Mouse (Mus musculus): ENCODE results near the gene Slc26a1. TPM values are rescaled to one million over a fixed set of nuclear protein-coding genes. Genes with fewer than 3 reads are reported as not detected.

The Slc26a1 gene
- polyA plus RNA-seq (2014; fragmentation: Illumina TruSeq; extraction: RNeasy Lipid Tissue Mini Kit (QIAGEN cat#74804); ENCODE audit: low replicate concordance): not detected

GRCm38 (mm10) chr5:108675251-108675816 lies at the start of gene Slc26a1:
Slc26a1 (minus strand) TSS chr5:108675569.

GRCm38 (mm10) chr5:108692271-108692670 lies 16.9 kb upstream of the Slc26a1 start, which contains the start of gene Fgfrl1:
Fgfrl1 (plus strand) TSS chr5:108692382.

GRCm38 (mm10) chr5:108668977-108669936 lies 6.1 kb downstream of the Slc26a1 start, which contains the start of gene Dgkq:
Dgkq (minus strand) TSS chr5:108669672.

GRCm38 (mm10) chr5:108659698-108660631 lies 15.4 kb downstream of the Slc26a1 start, which contains the start of gene Idua:
Idua (plus strand) TSS chr5:108660331.

GRCm38 (mm10) chr5:108629634-108630483 lies 45.5 kb downstream of the Slc26a1 start, which contains the start of the genes Gak and Tmem175:
Gak (minus strand) TSS chr5:108629755.
Tmem175 (plus strand) TSS chr5:108629770.

Other genes starting within 250 kb of the Slc26a1 start
- gene Atp5k, start 241.1 kb downstream of the Slc26a1 start, polyA plus RNA-seq (2014; fragmentation: Illumina TruSeq; extraction: RNeasy Lipid Tissue Mini Kit (QIAGEN cat#74804); ENCODE audit: low replicate concordance): 69.8 TPM
- 0.74 TPM for gene Mfsd7a, start 226.7 kb downstream of the Slc26a1 start, polyA plus RNA-seq (2014; fragmentation: Illumina TruSeq; extraction: RNeasy Lipid Tissue Mini Kit (QIAGEN cat#74804); ENCODE audit: low replicate concordance)
- 35.9 TPM for gene Pcgf3, start 214.3 kb downstream of the Slc26a1 start, polyA plus RNA-seq (2014; fragmentation: Illumina TruSeq; extraction: RNeasy Lipid Tissue Mini Kit (QIAGEN cat#74804); ENCODE audit: low replicate concordance)
- 0.30 TPM for gene Cplx1, start 125.5 kb downstream of the Slc26a1 start, polyA plus RNA-seq (2014; fragmentation: Illumina TruSeq; extraction: RNeasy Lipid Tissue Mini Kit (QIAGEN cat#74804); ENCODE audit: low replicate concordance)
- gene Gak, start 45.8 kb downstream of the Slc26a1 start, polyA plus RNA-seq (2014; fragmentation: Illumina TruSeq; extraction: RNeasy Lipid Tissue Mini Kit (QIAGEN cat#74804); ENCODE audit: low replicate concordance): 82.2 TPM
- gene Tmem175, start 45.8 kb downstream of the Slc26a1 start, polyA plus RNA-seq (2014; fragmentation: Illumina TruSeq; extraction: RNeasy Lipid Tissue Mini Kit (QIAGEN cat#74804); ENCODE audit: low replicate concordance): 14.5 TPM
- 6.4 TPM for gene Idua, start 15.2 kb downstream of the Slc26a1 start, polyA plus RNA-seq (2014; fragmentation: Illumina TruSeq; extraction: RNeasy Lipid Tissue Mini Kit (QIAGEN cat#74804); ENCODE audit: low replicate concordance)
- gene Dgkq, start 5.9 kb downstream of the Slc26a1 start, polyA plus RNA-seq (2014; fragmentation: Illumina TruSeq; extraction: RNeasy Lipid Tissue Mini Kit (QIAGEN cat#74804); ENCODE audit: low replicate concordance): 35.9 TPM
- gene Fgfrl1, start 16.8 kb upstream of the Slc26a1 start, polyA plus RNA-seq (2014; fragmentation: Illumina TruSeq; extraction: RNeasy Lipid Tissue Mini Kit (QIAGEN cat#74804); ENCODE audit: low replicate concordance): 1.0 TPM
- not detected for gene Rnf212, start 99.4 kb upstream of the Slc26a1 start, polyA plus RNA-seq (2014; fragmentation: Illumina TruSeq; extraction: RNeasy Lipid Tissue Mini Kit (QIAGEN cat#74804); ENCODE audit: low replicate concordance)
- 26.5 TPM for gene Tmed11, start 119.8 kb upstream of the Slc26a1 start, polyA plus RNA-seq (2014; fragmentation: Illumina TruSeq; extraction: RNeasy Lipid Tissue Mini Kit (QIAGEN cat#74804); ENCODE audit: low replicate concordance)
- gene Vmn2r8, start 133.3 kb upstream of the Slc26a1 start, polyA plus RNA-seq (2014; fragmentation: Illumina TruSeq; extraction: RNeasy Lipid Tissue Mini Kit (QIAGEN cat#74804); ENCODE audit: low replicate concordance): not detected
- not detected for gene Vmn2r9, start 177.0 kb upstream of the Slc26a1 start, polyA plus RNA-seq (2014; fragmentation: Illumina TruSeq; extraction: RNeasy Lipid Tissue Mini Kit (QIAGEN cat#74804); ENCODE audit: low replicate concordance)